Mouse (Mus musculus): ENCODE results near the gene Myo10.

The Myo10 gene

GRCm38 (mm10) chr15:25611178-25611577 is 11.1 kb upstream of the Myo10 start:
- no peak for DNase-seq (ENCODE audit: low spot score in 2 of 2)

- no peak for DNase-seq (ENCODE audit: low spot score in 2 of 2)
These were observed 1.8 kb upstream of the Myo10 start for GRCm38 (mm10) chr15:25620560-25620959.

GRCm38 (mm10) chr15:25621351-25622199 is 750 bp upstream of the Myo10 start:
- DNase-seq (ENCODE audit: low spot score in 2 of 2) = no peak

- peak in 1 of 2 experiments; percentile 15 for DNase-seq (ENCODE audit: low spot score in 2 of 2)
These were observed 644 bp downstream of the Myo10 start for GRCm38 (mm10) chr15:25622867-25623471.

GRCm38 (mm10) chr15:25623556-25624180 is 1.3 kb downstream of the Myo10 start:
- no peak for DNase-seq (ENCODE audit: low spot score in 2 of 2)

- DNase-seq (ENCODE audit: low spot score in 2 of 2) = no peak
These were observed 1.9 kb downstream of the Myo10 start for GRCm38 (mm10) chr15:25624263-25624662.

- DNase-seq (ENCODE audit: low spot score in 2 of 2) = no peak
These were observed 3.1 kb downstream of the Myo10 start for GRCm38 (mm10) chr15:25625471-25625870.

- DNase-seq (ENCODE audit: low spot score in 2 of 2) = no peak
These were observed 4.7 kb downstream of the Myo10 start for GRCm38 (mm10) chr15:25627012-25627411.

- DNase-seq (ENCODE audit: low spot score in 2 of 2) = no peak
These were observed 5.9 kb downstream of the Myo10 start for GRCm38 (mm10) chr15:25628251-25628650.

- DNase-seq (ENCODE audit: low spot score in 2 of 2) = no peak
These were observed 8.4 kb downstream of the Myo10 start for GRCm38 (mm10) chr15:25630716-25631115.

- no peak for DNase-seq (ENCODE audit: low spot score in 2 of 2)
These were observed 9.0 kb downstream of the Myo10 start for GRCm38 (mm10) chr15:25631332-25631731.

- DNase-seq (ENCODE audit: low spot score in 2 of 2) = no peak
These were observed 10.6 kb downstream of the Myo10 start for GRCm38 (mm10) chr15:25632902-25633301.

- no peak for DNase-seq (ENCODE audit: low spot score in 2 of 2)
These were observed 11.5 kb downstream of the Myo10 start for GRCm38 (mm10) chr15:25633674-25634340.

- peak; percentile 15 to 33 for DNase-seq (ENCODE audit: low spot score in 2 of 2)
These were observed 15.4 kb downstream of the Myo10 start for GRCm38 (mm10) chr15:25637727-25638126.

- DNase-seq (ENCODE audit: low spot score in 2 of 2) = no peak
These were observed 16.9 kb downstream of the Myo10 start for GRCm38 (mm10) chr15:25639217-25639616.

GRCm38 (mm10) chr15:25640840-25641752 is 18.8 kb downstream of the Myo10 start:
- DNase-seq (ENCODE audit: low spot score in 2 of 2) = no peak

- DNase-seq (ENCODE audit: low spot score in 2 of 2) = no peak
These were observed 20.1 kb downstream of the Myo10 start for GRCm38 (mm10) chr15:25642214-25643058.

GRCm38 (mm10) chr15:25645862-25646261 is 23.5 kb downstream of the Myo10 start:
- DNase-seq (ENCODE audit: low spot score in 2 of 2) = no peak

GRCm38 (mm10) chr15:25648287-25648686 is 26.0 kb downstream of the Myo10 start:
- DNase-seq (ENCODE audit: low spot score in 2 of 2) = no peak

- DNase-seq (ENCODE audit: low spot score in 2 of 2) = no peak
These were observed 28.0 kb downstream of the Myo10 start for GRCm38 (mm10) chr15:25650371-25650770.

All from frontal cortex, postnatal 14 days (tissue).